Mouse (Mus musculus): ENCODE results near the gene Cul4a. TPM values are rescaled to one million over a fixed set of nuclear protein-coding genes. Genes with fewer than 3 reads are reported as not detected.

Cul4a gene
- polyA plus RNA-seq, 1 experiment from 2014 or later: 71.6 TPM

MicroRNAs within 50 kb of the gene (microRNA counts, 519-probe panel; counts per million panel counts)
- 2,238 counts per million, percentile 34 among the panel's probes with 10 or more counts for microRNA mmu-miR-1968

Small RNA genes lying within 50 kb of the gene (microRNA-seq; reads per million reads assigned to microRNA genes)
- 38.6 reads per million, percentile 43 among the genes with 10 or more reads in this experiment for gene Mir1968
- gene Mir7065: not detected

Other genes starting within 250 kb of the Cul4a start
- gene Mcf2l, start 231.8 kb upstream of the Cul4a start, polyA plus RNA-seq (2015; fragmentation: Nextera tagmentation; extraction: Ambion mirVana): 0.98 and 1.4 TPM in 2 replicates
- 9.8 and 12.4 TPM in 2 replicates for gene F7, start 79.6 kb upstream of the Cul4a start, polyA plus RNA-seq (2015; fragmentation: Nextera tagmentation; extraction: Ambion mirVana)
- gene F10, start 68.3 kb upstream of the Cul4a start, polyA plus RNA-seq (2015; fragmentation: Nextera tagmentation; extraction: Ambion mirVana): 133 and 162 TPM in 2 replicates
- gene Proz, start 44.7 kb upstream of the Cul4a start, polyA plus RNA-seq (2015; fragmentation: Nextera tagmentation; extraction: Ambion mirVana): 37.9 and 46.4 TPM in 2 replicates
- gene Pcid2, start 162 bp upstream of the Cul4a start, polyA plus RNA-seq (2015; fragmentation: Nextera tagmentation; extraction: Ambion mirVana): 14.8 and 15.1 TPM in 2 replicates
- gene Lamp1, start 53.5 kb downstream of the Cul4a start, polyA plus RNA-seq (2015; fragmentation: Nextera tagmentation; extraction: Ambion mirVana): 200 and 205 TPM in 2 replicates
- 8.2 and 8.7 TPM in 2 replicates for gene Grtp1, start 95.0 kb downstream of the Cul4a start, polyA plus RNA-seq (2015; fragmentation: Nextera tagmentation; extraction: Ambion mirVana)
- 0.85 and 1.1 TPM in 2 replicates for gene Adprhl1, start 148.5 kb downstream of the Cul4a start, polyA plus RNA-seq (2015; fragmentation: Nextera tagmentation; extraction: Ambion mirVana)
- 8.2 and 8.5 TPM in 2 replicates for gene Dcun1d2, start 182.5 kb downstream of the Cul4a start, polyA plus RNA-seq (2015; fragmentation: Nextera tagmentation; extraction: Ambion mirVana)
- 5.3 and 6.4 TPM in 2 replicates for gene Tmco3, start 182.6 kb downstream of the Cul4a start, polyA plus RNA-seq (2015; fragmentation: Nextera tagmentation; extraction: Ambion mirVana)
- gene Tfdp1, start 233.1 kb downstream of the Cul4a start, polyA plus RNA-seq (2015; fragmentation: Nextera tagmentation; extraction: Ambion mirVana): 85.5 and 92.5 TPM in 2 replicates

Data from liver, embryonic 15.5 days (tissue).